Mouse (Mus musculus) MEL-GATA-1-ER (cell line): ENCODE results near the gene Evi2b.

Experiments used
- DNase-seq: peaks from one replicate; pipeline ENCODE4 v3.0.0-alpha.2; 2012; ENCODE audit warnings: low read depth; ENCODE audit errors: extremely low read depth

Gene Evi2b

DNA sequence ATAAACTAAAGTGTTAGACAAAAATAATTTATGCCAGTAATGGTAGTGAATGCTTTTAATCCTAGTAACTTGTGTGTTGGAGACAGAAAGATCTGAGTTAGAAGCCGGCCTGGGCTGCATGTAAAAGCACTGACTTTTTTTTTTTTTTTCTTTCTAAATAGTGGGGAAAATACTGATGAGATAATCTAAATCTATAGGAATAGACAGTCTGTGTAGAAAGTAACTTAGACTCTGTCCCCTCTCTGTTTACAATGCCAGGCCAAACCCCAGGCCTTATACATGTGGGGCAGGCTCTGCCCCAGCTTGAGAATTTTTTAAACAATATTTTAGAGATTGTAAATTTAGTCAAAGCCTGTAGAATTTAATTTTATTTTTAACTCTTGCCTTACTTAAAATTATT, 618 bp downstream of the Evi2b start:
- DNase-seq: no peak

DNA sequence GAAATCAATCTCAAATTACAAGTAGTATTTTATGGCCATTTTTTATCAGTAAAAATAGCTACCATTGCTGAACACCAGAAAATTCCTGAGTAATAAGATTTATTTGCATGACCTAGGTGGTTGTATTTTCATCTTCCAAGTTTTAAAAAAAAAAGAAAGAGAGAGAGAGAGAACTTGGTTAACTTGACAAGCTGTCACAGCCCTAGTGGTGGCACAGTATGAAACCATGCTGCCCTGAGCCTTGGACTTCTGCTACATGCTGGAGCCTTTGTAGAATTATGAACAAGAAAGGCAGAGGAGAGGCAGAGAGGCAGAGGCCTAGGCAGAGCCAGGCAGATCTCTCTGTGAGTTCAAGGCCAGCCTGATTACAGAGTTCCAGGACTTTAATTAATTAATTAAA, 1.6 kb downstream of the Evi2b start:
- no peak for DNase-seq

DNA sequence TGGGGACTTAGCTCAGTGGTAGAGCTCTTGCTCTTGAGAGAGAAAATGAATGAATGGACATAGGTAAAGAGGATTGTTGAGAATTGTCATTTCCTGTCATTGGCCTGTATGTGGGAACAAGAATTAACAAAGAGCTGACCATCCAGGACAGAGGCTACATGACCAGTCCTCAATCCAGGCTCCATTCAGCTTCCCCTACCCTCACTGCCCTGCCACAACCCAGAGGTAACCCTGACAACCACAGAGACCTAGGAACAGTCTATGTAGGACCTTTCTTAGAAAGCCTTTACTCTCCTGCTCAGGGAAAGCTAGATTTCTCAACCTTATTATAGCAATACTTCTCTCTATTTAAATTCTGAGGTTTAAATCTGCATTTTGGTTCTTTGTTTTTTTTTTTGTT, 2.8 kb downstream of the Evi2b start:
- no peak for DNase-seq

DNA sequence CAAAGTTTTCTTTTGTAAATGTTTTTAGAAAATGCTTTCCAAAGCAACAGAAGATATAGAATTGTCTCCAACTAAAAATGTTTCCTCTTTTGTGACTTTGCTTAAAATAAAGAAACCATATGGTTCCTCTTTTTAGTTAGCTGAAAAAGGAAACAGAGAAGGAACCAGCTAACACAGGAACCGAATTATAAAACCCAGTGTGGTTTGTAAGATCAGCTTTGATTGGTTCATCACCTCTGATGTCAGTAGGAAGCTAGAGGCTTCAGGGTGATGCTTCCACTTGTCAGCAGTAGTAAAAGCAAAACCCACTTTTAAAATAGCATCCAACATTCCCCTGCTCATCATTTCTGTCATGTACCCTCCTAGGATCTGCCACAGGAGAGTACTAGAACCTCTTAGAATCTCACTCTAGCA, 3.7 kb downstream of the Evi2b start:
- DNase-seq: peak; percentile 96

DNA sequence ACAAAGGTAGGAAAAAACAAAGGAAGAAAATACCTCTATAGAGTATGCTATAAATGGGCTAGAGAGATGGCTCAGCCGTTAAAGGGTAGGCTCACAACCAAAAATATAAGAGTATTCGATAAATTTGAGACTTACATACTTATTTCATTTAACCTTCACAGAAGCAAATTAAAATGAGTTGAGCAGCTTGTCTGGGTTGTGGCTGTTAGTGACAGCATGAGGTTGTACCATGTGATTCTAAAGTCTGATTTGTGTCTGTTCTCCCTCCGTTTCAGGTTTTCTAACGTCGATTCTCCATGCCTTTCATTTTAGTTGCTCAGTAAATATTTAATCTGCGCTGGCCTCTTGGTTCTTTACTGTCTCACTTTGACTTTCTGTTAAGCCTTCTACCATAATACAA, 4.3 kb downstream of the Evi2b start:
- DNase-seq: no peak

DNA sequence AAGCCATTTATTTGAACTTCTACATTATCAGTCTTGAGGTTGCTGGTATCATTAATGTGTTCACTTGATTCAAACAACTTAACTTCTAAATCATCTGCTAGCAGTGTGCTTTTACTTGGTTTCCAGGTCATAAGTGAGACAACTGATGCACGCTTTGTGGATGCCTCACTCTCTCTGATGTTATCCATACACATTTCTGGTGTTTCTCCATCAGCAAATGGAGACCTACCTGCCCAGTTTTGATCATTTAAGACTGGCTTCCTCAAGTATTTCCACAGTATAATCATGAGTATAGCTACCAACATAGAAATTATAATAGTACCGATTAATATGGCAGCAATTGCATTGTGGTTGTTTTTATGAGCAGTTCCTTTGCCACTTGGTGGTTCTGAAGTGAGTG, 7.8 kb downstream of the Evi2b start:
- DNase-seq: no peak

DNA sequence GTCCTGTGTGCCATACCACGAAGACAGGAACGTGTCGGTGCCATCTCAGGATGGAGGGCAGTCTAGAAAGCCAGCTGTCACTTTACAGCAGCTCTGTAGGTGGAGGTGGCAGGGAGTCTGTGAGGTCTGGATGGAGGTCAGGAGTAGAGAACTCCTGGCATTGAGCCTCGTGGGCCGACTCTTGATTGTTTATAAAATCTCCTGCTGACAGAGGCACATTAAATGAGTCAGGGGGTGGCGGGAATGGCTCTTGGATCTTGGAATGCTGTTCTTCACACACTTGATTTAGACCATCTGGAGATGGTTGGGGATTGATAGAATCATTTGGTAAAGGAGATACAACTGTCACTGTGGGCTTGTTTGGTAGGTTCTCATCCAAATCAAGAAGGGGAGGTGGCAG, 8.2 kb downstream of the Evi2b start:
- no peak for DNase-seq

DNA sequence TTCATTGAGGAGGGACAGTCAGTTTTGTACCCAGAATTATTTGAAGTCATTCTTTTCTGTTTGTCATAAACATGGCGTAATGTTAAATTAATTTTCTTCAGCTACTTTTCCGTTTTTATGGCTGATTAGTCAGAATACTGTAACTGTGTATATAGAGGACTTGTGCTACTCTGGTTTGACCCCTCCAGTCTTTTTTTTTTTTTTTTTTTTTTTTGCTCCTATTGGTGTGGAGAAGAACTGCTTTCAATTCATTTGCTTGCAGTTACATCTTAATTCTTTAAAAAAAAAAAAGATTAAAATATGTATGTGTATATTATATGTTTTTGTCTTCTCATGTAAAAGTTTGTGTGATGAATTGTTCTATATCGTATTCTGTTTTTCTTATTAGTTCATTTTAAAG, 11.6 kb downstream of the Evi2b start:
- no peak for DNase-seq

DNA sequence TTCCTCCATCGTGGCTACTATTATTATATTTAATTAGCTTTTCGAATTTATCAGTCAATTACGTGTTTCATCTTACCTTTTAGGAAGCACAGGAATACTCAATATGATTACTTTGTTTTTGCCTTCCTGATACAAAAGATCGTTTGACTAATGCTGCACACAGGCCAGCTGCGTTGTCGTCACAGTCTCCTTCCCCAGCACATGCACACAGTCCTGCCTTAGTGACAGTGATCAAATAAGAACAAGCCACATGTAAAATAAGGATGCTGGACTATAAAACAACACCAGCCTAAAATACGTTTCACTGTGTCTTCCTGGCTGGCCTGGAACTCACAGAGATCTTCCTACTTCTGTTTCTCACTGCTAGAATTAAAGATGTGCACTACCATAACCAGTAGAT, 19.1 kb downstream of the Evi2b start:
- DNase-seq: no peak

DNA sequence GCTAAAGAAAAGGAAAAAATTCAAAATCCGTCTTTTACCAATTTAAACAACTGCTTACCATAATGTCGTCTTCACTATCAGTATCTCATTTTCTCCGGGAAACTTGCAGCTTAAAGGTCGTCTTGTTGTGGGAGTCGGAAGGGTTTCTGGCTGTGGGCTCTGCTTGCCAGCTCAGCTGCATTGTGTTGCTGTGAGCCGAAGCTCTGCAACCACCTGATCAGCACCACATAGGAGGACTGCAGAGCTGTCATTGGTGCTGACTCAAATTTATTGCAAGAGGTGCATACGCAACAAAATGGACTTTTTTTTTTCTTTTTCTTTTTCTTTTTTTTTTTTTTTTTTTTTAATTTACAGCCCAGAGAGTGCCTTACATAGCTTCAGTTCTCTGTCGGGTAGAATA, 19.7 kb downstream of the Evi2b start, which contains the start of gene Omg:
Gene Omg, minus strand, starts transcription at position 240 of the 400 bp plus-strand sequence.
- no peak for DNase-seq

DNA sequence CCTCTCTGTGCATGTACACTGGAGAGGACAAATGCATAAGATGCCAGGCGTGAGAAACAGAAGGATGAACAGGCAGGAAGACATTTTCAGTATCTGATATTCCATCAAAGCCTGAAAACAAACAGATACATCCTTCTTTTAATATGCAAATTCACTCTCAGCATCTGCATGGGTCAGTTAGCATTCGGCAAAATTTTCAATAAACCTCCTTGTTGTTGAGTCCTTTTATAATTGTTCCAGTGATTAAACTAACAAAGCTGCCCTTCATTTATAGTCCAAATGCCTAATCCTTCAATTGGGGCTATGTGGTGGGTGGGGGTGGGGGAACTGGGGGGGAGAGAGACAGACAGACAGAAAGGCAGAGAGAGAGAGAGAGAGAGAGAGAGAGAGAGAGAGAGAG, 20.6 kb downstream of the Evi2b start:
- no peak for DNase-seq

DNA sequence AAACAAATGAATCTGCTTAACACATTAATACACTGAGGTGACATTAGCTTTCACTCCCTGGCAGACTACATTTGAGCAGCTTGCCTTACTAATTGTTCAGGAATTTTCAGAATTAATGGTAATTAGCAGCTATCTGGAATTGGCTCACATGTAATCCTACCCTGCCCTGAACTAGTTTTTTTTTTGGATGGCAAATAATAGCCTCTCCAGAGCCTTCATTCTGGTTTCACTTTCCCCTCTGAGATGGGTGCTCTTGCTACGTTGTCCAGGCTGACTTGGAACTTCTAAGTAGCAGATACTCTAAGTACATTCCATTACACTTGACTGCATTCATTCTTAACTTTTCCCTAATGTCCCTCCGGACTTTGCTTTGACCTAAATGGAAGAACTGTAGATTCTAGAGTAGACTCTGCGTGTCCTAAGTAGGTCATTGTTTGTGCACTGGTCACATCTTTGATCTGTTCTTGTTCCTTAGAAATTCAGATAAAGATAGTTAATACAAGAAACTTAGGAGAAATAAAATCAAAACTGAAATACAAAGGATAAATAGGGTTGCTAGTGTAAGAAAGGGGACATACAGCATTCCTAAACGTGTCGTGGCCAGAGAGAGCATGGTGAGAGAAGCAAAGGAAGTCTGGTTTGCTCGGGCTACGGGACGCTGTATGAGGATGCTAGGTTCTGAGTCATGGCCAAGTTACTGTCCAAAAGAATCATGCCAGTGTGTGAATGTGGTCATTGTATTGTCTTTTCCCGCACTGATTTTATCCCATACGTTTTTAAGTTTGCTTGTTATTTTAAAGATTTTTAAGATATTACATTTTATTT, 28.4 kb downstream of the Evi2b start:
- no peak for DNase-seq

DNA sequence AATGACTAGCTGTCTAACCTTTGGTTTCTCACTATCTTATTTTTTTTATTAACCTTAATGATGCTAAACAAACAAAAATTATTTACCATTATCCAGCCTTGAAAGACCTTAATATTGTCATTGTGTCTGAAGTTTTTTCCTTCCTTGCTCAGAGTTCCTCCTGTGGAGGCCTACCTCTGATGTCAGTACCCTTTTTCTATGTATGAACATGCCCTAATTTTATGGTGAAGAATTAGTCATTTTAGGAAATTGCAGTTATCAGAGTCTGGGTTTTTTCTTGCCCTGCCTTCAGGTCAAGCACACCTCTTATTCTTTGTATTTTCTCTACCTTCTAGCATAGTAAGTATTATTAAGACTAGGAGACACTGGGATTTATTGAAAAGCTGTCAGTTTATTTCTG, 38.8 kb downstream of the Evi2b start:
- DNase-seq: no peak

DNA sequence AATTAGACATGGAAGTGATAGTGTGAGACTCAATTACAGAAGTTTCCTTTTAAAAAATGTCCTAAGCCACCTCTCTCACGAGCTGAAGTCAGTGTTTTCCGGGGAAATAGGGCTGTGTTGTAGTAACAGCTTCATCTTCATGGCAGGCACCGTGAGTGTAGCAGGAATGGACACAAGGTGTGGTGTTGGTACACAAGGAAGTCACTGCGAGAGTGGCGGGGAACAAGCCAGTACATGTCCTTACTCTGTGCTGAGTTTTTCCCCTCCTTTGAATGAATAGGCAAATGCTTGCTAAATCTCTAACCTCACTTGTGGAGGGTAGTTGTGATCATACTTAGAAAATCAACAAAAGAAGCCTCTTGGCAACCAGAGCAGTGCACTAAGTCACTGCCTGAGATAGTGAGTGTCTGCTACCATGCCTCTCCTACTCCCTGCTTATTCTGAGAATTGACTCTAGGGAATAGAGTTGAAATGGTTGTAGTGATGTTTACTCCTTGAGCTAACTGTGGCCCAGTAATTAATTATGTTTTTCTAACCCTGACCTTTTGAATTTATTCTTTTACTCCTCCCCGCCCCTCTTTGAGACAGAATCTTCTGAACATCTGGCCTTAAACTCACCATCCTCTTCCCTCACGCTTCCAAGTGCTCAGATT, 39.6 kb downstream of the Evi2b start:
- DNase-seq: no peak

DNA sequence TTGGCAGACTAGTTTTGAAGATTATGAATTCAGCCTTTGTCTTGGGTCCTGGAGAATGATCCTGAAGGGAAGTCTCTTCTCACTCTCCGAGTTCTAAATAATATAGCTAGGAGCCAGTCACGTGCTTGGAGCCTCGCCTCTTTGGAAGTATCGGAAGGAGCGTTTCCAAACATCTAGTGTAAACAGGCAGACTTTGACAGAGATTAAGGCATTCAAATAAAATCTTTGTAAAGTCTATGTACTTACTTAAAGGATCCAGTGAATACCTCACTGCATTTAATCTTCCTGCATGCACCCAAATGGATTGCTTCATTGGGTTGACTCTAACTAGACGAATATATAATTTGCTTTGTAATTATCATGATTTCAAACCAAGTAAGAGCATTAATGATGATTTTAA, 40.2 kb downstream of the Evi2b start:
- no peak for DNase-seq

DNA sequence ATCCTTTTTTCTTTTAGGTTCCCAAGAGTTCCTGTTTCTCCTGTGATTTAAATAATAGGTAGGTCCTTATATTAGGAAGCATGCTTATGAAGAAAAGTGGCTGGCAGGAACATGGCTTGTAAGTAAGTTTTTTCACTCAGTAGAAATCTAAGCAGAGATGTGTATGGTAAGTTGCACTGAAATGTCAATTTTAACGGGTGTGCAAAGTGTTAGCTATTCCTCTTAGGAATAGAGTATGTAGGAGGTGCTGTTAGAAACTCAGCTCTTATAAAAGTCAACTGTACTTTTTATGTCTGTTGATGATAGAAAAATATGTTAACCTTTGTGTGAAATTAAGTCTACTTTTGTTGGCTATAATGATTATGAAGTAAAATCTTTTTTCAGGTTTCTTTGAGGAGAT, 55.5 kb downstream of the Evi2b start:
- DNase-seq: no peak
